Mouse (Mus musculus): ENCODE results near the gene Gm28372.

DNA sequence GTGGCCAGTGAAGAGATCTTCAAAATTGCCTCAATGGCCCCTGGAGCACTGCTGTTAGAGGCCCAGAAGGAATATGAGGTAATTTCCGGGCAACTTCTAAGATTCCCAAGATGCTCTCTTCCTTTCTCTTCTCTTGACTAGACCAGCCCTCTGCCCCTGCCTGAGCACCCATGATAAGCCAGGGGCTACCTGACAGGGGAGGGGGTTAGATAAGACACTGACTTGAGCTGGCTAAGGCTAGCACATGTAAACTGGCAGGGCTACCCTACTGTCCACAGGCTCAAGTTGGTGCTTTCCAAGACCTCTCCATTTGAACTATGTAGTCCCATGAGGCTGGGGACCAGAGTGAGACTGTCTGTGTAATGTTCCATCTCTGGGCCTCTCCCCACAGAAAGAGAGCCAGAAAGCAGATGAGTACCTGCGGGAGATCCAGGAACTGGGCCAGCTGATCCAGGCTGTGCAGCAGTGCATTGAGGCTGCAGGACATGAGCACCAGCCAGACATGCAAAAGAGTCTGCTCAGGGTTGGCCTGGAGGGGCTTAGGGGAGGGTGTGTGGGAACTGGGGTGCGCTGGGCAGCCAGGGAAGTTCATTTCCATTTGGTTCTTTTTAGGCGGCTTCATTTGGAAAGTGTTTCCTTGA lies 34.9 kb downstream of the Gm28372 start:
- TF ChIP-seq CTCF (IDR thresholded peaks at IDR 0.05; ENCODE audit: low read depth, low read length) (no peak), POLR2AphosphoS5 (IDR thresholded peaks at IDR 0.05; ENCODE audit: insufficient replicate concordance, low read depth, low read length) (no peak)
